Mouse (Mus musculus): Measurements from ENCODE around the gene Rxfp4. TPM values are rescaled to one million over a fixed set of nuclear protein-coding genes. Genes with fewer than 3 reads are reported as not detected.

Gene Rxfp4
- total RNA-seq, 4 experiments from 2014 or later: not detected

- no peak for DNase-seq (ENCODE audit: low spot score in 2 of 2)
Observed at GRCm38 (mm10) chr3:88651669-88652618, 998 bp downstream of the Rxfp4 start.

- DNase-seq (ENCODE audit: low spot score in 2 of 2): no peak
Observed at GRCm38 (mm10) chr3:88650713-88651504, 2.0 kb downstream of the Rxfp4 start.

GRCm38 (mm10) chr3:88649967-88650366 is 3.0 kb downstream of the Rxfp4 start:
- no peak for DNase-seq (ENCODE audit: low spot score in 2 of 2)

GRCm38 (mm10) chr3:88649186-88649585 is 3.8 kb downstream of the Rxfp4 start:
- DNase-seq (ENCODE audit: low spot score in 2 of 2): peak in 1 of 2 experiments; percentile 3

GRCm38 (mm10) chr3:88648452-88649168 is 4.3 kb downstream of the Rxfp4 start:
- DNase-seq (ENCODE audit: low spot score in 2 of 2): peak in 1 of 2 experiments; percentile 5

GRCm38 (mm10) chr3:88647779-88648413 is 5.0 kb downstream of the Rxfp4 start:
- DNase-seq (ENCODE audit: low spot score in 2 of 2): peak in 1 of 2 experiments; percentile 3

GRCm38 (mm10) chr3:88647076-88647475 is 5.9 kb downstream of the Rxfp4 start:
- DNase-seq (ENCODE audit: low spot score in 2 of 2): peak in 1 of 2 experiments; percentile 3

GRCm38 (mm10) chr3:88646426-88646995 is 6.4 kb downstream of the Rxfp4 start:
- no peak for DNase-seq (ENCODE audit: low spot score in 2 of 2)

GRCm38 (mm10) chr3:88645937-88646336 is 7.0 kb downstream of the Rxfp4 start:
- peak in 1 of 2 experiments; percentile 10 for DNase-seq (ENCODE audit: low spot score in 2 of 2)

- DNase-seq (ENCODE audit: low spot score in 2 of 2): no peak
Observed at GRCm38 (mm10) chr3:88643078-88643477, 9.9 kb downstream of the Rxfp4 start.

- DNase-seq (ENCODE audit: low spot score in 2 of 2): peak in 1 of 2 experiments; percentile 71
Observed at GRCm38 (mm10) chr3:88640676-88641075, 12.3 kb downstream of the Rxfp4 start.

GRCm38 (mm10) chr3:88639239-88639638 is 13.7 kb downstream of the Rxfp4 start:
- DNase-seq (ENCODE audit: low spot score in 2 of 2): no peak

- DNase-seq (ENCODE audit: low spot score in 2 of 2): no peak
Observed at GRCm38 (mm10) chr3:88637134-88637533, 15.8 kb downstream of the Rxfp4 start.

GRCm38 (mm10) chr3:88636555-88636986 is 16.4 kb downstream of the Rxfp4 start:
- no peak for DNase-seq (ENCODE audit: low spot score in 2 of 2)

- DNase-seq (ENCODE audit: low spot score in 2 of 2): no peak
Observed at GRCm38 (mm10) chr3:88635506-88636275, 17.3 kb downstream of the Rxfp4 start.

- no peak for DNase-seq (ENCODE audit: low spot score in 2 of 2)
Observed at GRCm38 (mm10) chr3:88633056-88633455, 19.9 kb downstream of the Rxfp4 start.

- no peak for DNase-seq (ENCODE audit: low spot score in 2 of 2)
Observed at GRCm38 (mm10) chr3:88631921-88632587, 20.9 kb downstream of the Rxfp4 start.

GRCm38 (mm10) chr3:88630849-88631341 is 22.0 kb downstream of the Rxfp4 start:
- DNase-seq (ENCODE audit: low spot score in 2 of 2): peak; percentile 66 to 74

- no peak for DNase-seq (ENCODE audit: low spot score in 2 of 2)
Observed at GRCm38 (mm10) chr3:88630018-88630417, 22.9 kb downstream of the Rxfp4 start.
